Mouse (Mus musculus) heart, adult 2 months (tissue): ENCODE data around the gene Gm20671. TPM values are rescaled to one million over a fixed set of nuclear protein-coding genes. Genes with fewer than 3 reads are reported as not detected.
A peak's percentile ranks its signal among the peaks of the same experiment; 100 is the strongest.

Experiments
- DNase-seq, 2 experiments: peaks; one replicate each; pipeline ENCODE4 v3.0.0; 2021
- H3K27ac ChIP-seq: fragments of 200-600 bp; 2 replicates; pipeline ENCODE4 v1.8.1; 2022
- H3K27me3 ChIP-seq: fragments of 200-500 bp; 2 replicates; pipeline ENCODE4 v1.6.1; 2012; ENCODE audit warnings: mild to moderate bottlenecking, low read length, inconsistent platforms, mixed read lengths; ENCODE audit not compliant: control insufficient read depth, insufficient read depth
- H3K36me3 ChIP-seq: fragments of 200-500 bp; 2 replicates; pipeline ENCODE4 v1.6.1; 2012; ENCODE audit warnings: low read length, inconsistent platforms; ENCODE audit not compliant: control insufficient read depth, insufficient read depth
- H3K4me1 ChIP-seq: fragments of 200-500 bp; 2 replicates; pipeline ENCODE4 v1.6.1; 2011; ENCODE audit warnings: low read length; ENCODE audit not compliant: control insufficient read depth, insufficient read depth
- H3K4me3 ChIP-seq: fragments of 200-600 bp; 2 replicates; pipeline ENCODE4 v1.8.1; 2022
- H3K79me2 ChIP-seq: fragments of 200-500 bp; replicated peaks from 2 replicates; pipeline ENCODE4 v1.6.1; 2012; ENCODE audit warnings: mild to moderate bottlenecking, inconsistent platforms, low read length, moderate library complexity, mixed read lengths; ENCODE audit not compliant: control insufficient read depth, insufficient read depth
- H3K9ac ChIP-seq: fragments of 200-500 bp; 2 replicates; pipeline ENCODE4 v1.6.1; 2012; ENCODE audit warnings: low read depth, mild to moderate bottlenecking, control low read depth, inconsistent platforms, low read length, mixed read lengths
- CTCF ChIP-seq: fragments of 200-600 bp; IDR thresholded peaks from 2 replicates; pipeline ENCODE4 v1.8.1; 2022; ENCODE audit warnings: antibody characterized with exemption, mild to moderate bottlenecking, moderate library complexity
- EP300 ChIP-seq: fragments of 200-500 bp; IDR thresholded peaks from 2 replicates; pipeline ENCODE4 v1.6.1; 2011; ENCODE audit warnings: low read depth, low read length, control low read depth; ENCODE audit not compliant: insufficient read depth
- POLR2A ChIP-seq: fragments of 200-500 bp; IDR thresholded peaks from 2 replicates; pipeline ENCODE4 v1.6.1; 2011; ENCODE audit warnings: mild to moderate bottlenecking, low read depth, low read length, control low read depth; ENCODE audit not compliant: insufficient read depth
- WGBS: fragments of 180-500 bp; shearing (Covaris S2); methylation state at CpG from one replicate; pipeline ENCODE4 v1.1.7; 2018; 5-methylcytosine and 5-hydroxymethylcytosine counted together
- intact Hi-C: fragments of 180-260 bp; cut with DNase I; formaldehyde crosslinking; loops from one replicate; pipeline ENCODE4 v1.15.1; 2025
- polyA plus RNA-seq: library from polyadenylated mRNA; depleted of rRNA; stranded (reverse); fragments of >200 nt; gene quantifications from 2 replicates; pipeline ENCODE4 v1.2.3, GENCODE M21; 2012
- total RNA-seq, 2 experiments: library from RNA; stranded (reverse); gene quantifications; 2 replicates each; pipeline ENCODE4 v1.2.3; 2021

Gm20671 gene
- total and polyA plus RNA-seq, 3 experiments, result 0.97 to 1.3 (median 1.2) TPM

- TF ChIP-seq POLR2A (no peak), EP300 (no peak), CTCF (no peak)
- peaks cover 4% of the 10 kb centered on the region for H3K4me1 ChIP-seq
- DNase-seq, result no peak
- WGBS, result 12% methylated on average over 2 of the region's 2 CpGs
- peak overlapping the region; percentile 75 for H3K9ac ChIP-seq
- H3K4me3 ChIP-seq, result peak overlapping the region; percentile 73
- H3K79me2 ChIP-seq, result no peaks in the 10 kb centered on the region
- no peaks in the 10 kb centered on the region for H3K36me3 ChIP-seq
- no peaks in the 10 kb centered on the region for H3K27me3 ChIP-seq
- peak overlapping the region; percentile 89 for H3K27ac ChIP-seq
- intact Hi-C loops, result loop anchor here (5.0 to 10.0 kb wide), 4 partner anchors 106 to 302 kb away; partner anchors contain the start of genes Depdc5 and Ywhah
These were observed 113.7 kb downstream of the Gm20671 start for GRCm38 (mm10) chr5:32713042-32713702.

GRCm38 (mm10) chr5:32712221-32713041 lies 114.5 kb downstream of the Gm20671 start:
- Histone ChIP-seq H3K4me1 (peaks cover 4% of the 10 kb centered on the region), H3K9ac (no peak overlapping the region), H3K4me3 (no peak overlapping the region), H3K27ac (no peak overlapping the region), H3K79me2 (no peaks in the 10 kb centered on the region), H3K27me3 (no peaks in the 10 kb centered on the region), H3K36me3 (no peaks in the 10 kb centered on the region)
- TF ChIP-seq EP300 (no peak), POLR2A (no peak), CTCF (no peak)
- DNase-seq, result no peak
- 66% methylated on average over 4 of the region's 4 CpGs for whole genome bisulfite sequencing
- intact Hi-C loops, result loop anchor here (5.0 to 10.0 kb wide), 4 partner anchors 105 to 302 kb away; partner anchors contain the start of genes Depdc5 and Ywhah

- WGBS, result 76% methylated on average over 5 of the region's 5 CpGs
- TF ChIP-seq CTCF, result no peak
- no peak for TF ChIP-seq EP300
- TF ChIP-seq POLR2A, result no peak
- no peaks in the 10 kb centered on the region for H3K79me2 ChIP-seq
- peaks cover 4% of the 10 kb centered on the region for H3K4me1 ChIP-seq
- no peak overlapping the region for H3K27ac ChIP-seq
- no peak for DNase-seq
- no peak overlapping the region for H3K9ac ChIP-seq
- intact Hi-C loops, result loop anchor here (5.0 to 10.0 kb wide), 4 partner anchors 104 to 303 kb away; partner anchors contain the start of genes Depdc5 and Ywhah
- H3K36me3 ChIP-seq, result no peaks in the 10 kb centered on the region
- H3K27me3 ChIP-seq, result no peaks in the 10 kb centered on the region
- H3K4me3 ChIP-seq, result no peak overlapping the region
These were observed 115.4 kb downstream of the Gm20671 start for GRCm38 (mm10) chr5:32711485-32711884.

GRCm38 (mm10) chr5:32706226-32706780 lies 120.6 kb downstream of the Gm20671 start:
- H3K36me3 ChIP-seq, result no peaks in the 10 kb centered on the region
- intact Hi-C loops, result no loop called here
- no peak overlapping the region for H3K27ac ChIP-seq
- TF ChIP-seq CTCF, result no peak
- TF ChIP-seq EP300, result no peak
- no peak for TF ChIP-seq POLR2A
- H3K4me3 ChIP-seq, result no peak overlapping the region
- 27% methylated on average over 2 of the region's 2 CpGs for WGBS
- H3K4me1 ChIP-seq, result no peaks in the 10 kb centered on the region
- H3K27me3 ChIP-seq, result no peaks in the 10 kb centered on the region
- no peak for DNase-seq
- H3K79me2 ChIP-seq, result no peaks in the 10 kb centered on the region
- H3K9ac ChIP-seq, result no peak overlapping the region

- intact Hi-C loops, result no loop called here
- H3K79me2 ChIP-seq, result no peaks in the 10 kb centered on the region
- TF ChIP-seq CTCF, result no peak
- TF ChIP-seq EP300, result no peak
- no peak for TF ChIP-seq POLR2A
- no peaks in the 10 kb centered on the region for H3K27me3 ChIP-seq
- H3K4me1 ChIP-seq, result no peaks in the 10 kb centered on the region
- H3K4me3 ChIP-seq, result no peak overlapping the region
- H3K9ac ChIP-seq, result no peak overlapping the region
- DNase-seq, result no peak
- no peaks in the 10 kb centered on the region for H3K36me3 ChIP-seq
- no peak overlapping the region for H3K27ac ChIP-seq
- 67% methylated on average over 5 of the region's 5 CpGs for WGBS
These were observed 129.6 kb downstream of the Gm20671 start for GRCm38 (mm10) chr5:32697208-32697867.
